ENCODE assay signal across 10 mouse cellular contexts in genomic region chr19:3581326-3581725, GRCm38 (mm10). TPM values are rescaled to one million over a fixed set of nuclear protein-coding genes. Genes with fewer than 3 reads are reported as not detected.
DNase-seq lines count a peak whose midpoint lies in the region; ATAC-seq and TF ChIP-seq lines count a peak whose summit lies in the region.
"Had no signal": no experiment of that assay in that cellular context is flagged by ENCODE, and none has a peak within 500 bp of the region (broad histone marks: within the 10 kb centered on the region; RNA-seq: fewer than 3 reads in every experiment).

No protein-coding gene starts in this region.

- no peak for TF ChIP-seq POLR2A in cerebellum, adult 2 months (IDR thresholded peaks at IDR 0.05; ENCODE audit: borderline replicate concordance, insufficient read depth, low read length)

- no peak overlapping the region for H3K9ac ChIP-seq in hindbrain, embryonic 14.5 days
- H3K9ac ChIP-seq in hindbrain, embryonic 16.5 days (ENCODE audit: low read depth, low read length), result no peak overlapping the region
- H3K9ac ChIP-seq: embryonic facial prominence, embryonic 15.5 days had no signal

- TF ChIP-seq CTCF in cerebellum, adult 2 months (IDR thresholded peaks at IDR 0.05; ENCODE audit: borderline replicate concordance, insufficient read depth, low read depth, low read length), result peak; percentile 76

- H3K4me1 ChIP-seq in hindbrain, embryonic 14.5 days (replicated peaks; ENCODE audit: control insufficient read depth, insufficient read depth, low read length), result 0 out of 2 replicates have a peak, but pooled peaks cover 3% of the 10 kb centered on the region
- peaks cover 4% of the 10 kb centered on the region for H3K4me1 ChIP-seq in hindbrain, embryonic 16.5 days (ENCODE audit: control insufficient read depth, insufficient read depth, low read depth, low read length)
- H3K4me1 ChIP-seq in cerebellum, adult 2 months (ENCODE audit: control insufficient read depth, insufficient read depth, low read length), result 0 out of 2 replicates have a peak, but pooled peaks cover 6% of the 10 kb centered on the region

- no peak for ATAC-seq in hindbrain, embryonic 14.5 days (ENCODE audit: low FRiP score)
- no peak for ATAC-seq in hindbrain, embryonic 16.5 days
- peak; percentile 70; the same call in 1 of the 2 replicates for ATAC-seq in neutrophil, adult 5-6 weeks (ENCODE audit: extremely low read depth, insufficient number of reproducible peaks, low FRiP score, poor library complexity, severe bottlenecking)

- no peak overlapping the region for H3K27ac ChIP-seq in hindbrain, embryonic 14.5 days
- H3K27ac ChIP-seq in hindbrain, embryonic 16.5 days (ENCODE audit: low read depth, low read length), result no peak overlapping the region
- no peak overlapping the region for H3K27ac ChIP-seq in cerebellum, adult 2 months (ENCODE audit: insufficient read depth, low read length)
- H3K27ac ChIP-seq: embryonic facial prominence, embryonic 15.5 days had no signal

- 35% methylated on average over 7 of the region's 7 CpGs for WGBS in hindbrain, embryonic 14.5 days
- 28% methylated on average over 7 of the region's 7 CpGs for WGBS in hindbrain, embryonic 16.5 days
- 13% methylated on average over 7 of the region's 7 CpGs for WGBS in cerebellum, adult 2 months

- no peak overlapping the region for H3K4me2 ChIP-seq in hindbrain, embryonic 14.5 days (replicated peaks)
- H3K4me2 ChIP-seq in hindbrain, embryonic 16.5 days (ENCODE audit: low read length), result no peak overlapping the region
- H3K4me2 ChIP-seq: embryonic facial prominence, embryonic 15.5 days had no signal

- peak; percentile 66 for DNase-seq in hindbrain, embryonic 14.5 days (ENCODE audit: low spot score)
- DNase-seq in ES-CJ7 (ENCODE audit: low read depth, low spot score), result peak; percentile 69
- DNase-seq in cerebellum, adult 2 months, result peak; percentile 65 to 78
- peak; percentile 55 to 74 for DNase-seq in heart, postnatal 10 days
- DNase-seq in left cerebral cortex, postnatal 14 days (ENCODE audit: low spot score in 2 of 2), result peak; percentile 67 to 74
- no peak for DNase-seq in c-Kit-positive CD71-positive TER-119-positive erythroid progenitor cells, embryonic 14.5 days (ENCODE audit: low spot score)

- H3K4me3 ChIP-seq in hindbrain, embryonic 14.5 days (replicated peaks; ENCODE audit: low read length), result no peak overlapping the region
- no peak overlapping the region for H3K4me3 ChIP-seq in hindbrain, embryonic 16.5 days (ENCODE audit: low read length)
- no peak overlapping the region for H3K4me3 ChIP-seq in cerebellum, adult 2 months (replicated peaks; ENCODE audit: insufficient read depth, low read depth, low read length)
- H3K4me3 ChIP-seq: embryonic facial prominence, embryonic 15.5 days; megakaryocyte, embryonic 14.5 days had no signal

- no peaks in the 10 kb centered on the region for H3K27me3 ChIP-seq in hindbrain, embryonic 14.5 days (ENCODE audit: control insufficient read depth, insufficient read depth, low read length)
- no peaks in the 10 kb centered on the region for H3K27me3 ChIP-seq in hindbrain, embryonic 16.5 days (replicated peaks; ENCODE audit: control insufficient read depth, insufficient read depth, low read length)
- no peaks in the 10 kb centered on the region for H3K27me3 ChIP-seq in cerebellum, adult 2 months (ENCODE audit: control insufficient read depth, insufficient read depth, low read length)
- H3K27me3 ChIP-seq: embryonic facial prominence, embryonic 15.5 days; megakaryocyte, embryonic 14.5 days had no signal

- intact Hi-C loops in heart, postnatal 10 days (cut with DNase I), result loop anchor here (10.0 kb wide), 1 partner anchor 187 kb away; no protein-coding TSS in a partner anchor
- intact Hi-C loops in left cerebral cortex, postnatal 14 days (cut with DNase I), result loop anchor here (5.0 kb wide), 1 partner anchor 111 kb away; no protein-coding TSS in a partner anchor

- 0 out of 2 replicates have a peak, but pooled peaks cover 4% of the 10 kb centered on the region for H3K36me3 ChIP-seq in hindbrain, embryonic 14.5 days (replicated peaks; ENCODE audit: control insufficient read depth, insufficient read depth)
- H3K36me3 ChIP-seq in hindbrain, embryonic 16.5 days (ENCODE audit: control insufficient read depth, insufficient read depth, low read length), result no peaks in the 10 kb centered on the region

- no peaks in the 10 kb centered on the region for H3K9me3 ChIP-seq in hindbrain, embryonic 14.5 days (ENCODE audit: control insufficient read depth, low read length)
- no peaks in the 10 kb centered on the region for H3K9me3 ChIP-seq in hindbrain, embryonic 16.5 days (ENCODE audit: control insufficient read depth, low read length)
- H3K9me3 ChIP-seq: embryonic facial prominence, embryonic 15.5 days; megakaryocyte, embryonic 14.5 days had no signal

RNA-seq across cellular contexts. Expression of gene Ppp6r3, which starts 5.8 kb away (rescaled TPM):
- polyA plus RNA-seq in hindbrain, embryonic 14.5 days (2014; fragmentation: Nextera tagmentation; extraction: Ambion mirVana), result 59.9 and 69.8 TPM in 2 replicates
- polyA plus RNA-seq in hindbrain, embryonic 16.5 days (2015; fragmentation: Nextera tagmentation; extraction: Ambion mirVana), result 49.7 and 56.5 TPM in 2 replicates
- polyA plus RNA-seq in cerebellum, adult 2 months (2012; rRNA removed), result 95.8 and 101 TPM in 2 replicates
- 100 to 1,000 TPM in 1 of 2 experiments, 10 to 100 TPM in 1; 98.3 to 102 TPM for total RNA-seq in heart, postnatal 10 days (2021)
- 10 to 100 TPM; 71.8 to 80.5 TPM for total RNA-seq in left cerebral cortex, postnatal 14 days (2021)
- 146 and 156 TPM in 2 replicates for total RNA-seq in neutrophil, adult 5-6 weeks (2017)
